28 mouse cellular contexts compared by ENCODE assay signal in genomic region chr2:17193611-17194010, GRCm38 (mm10).
DNase-seq lines count a peak whose midpoint lies in the region; ATAC-seq and TF ChIP-seq lines count a peak whose summit lies in the region.
"Had no signal": no experiment of that assay in that cellular context is flagged by ENCODE, and none has a peak within 500 bp of the region (broad histone marks: within the 10 kb centered on the region; RNA-seq: fewer than 3 reads in every experiment).

No protein-coding gene starts in this region.

- no peaks in the 10 kb centered on the region for H3K36me3 ChIP-seq in heart, embryonic 12.5 days
- no peaks in the 10 kb centered on the region for H3K36me3 ChIP-seq in lung, postnatal 0 days (ENCODE audit: insufficient read depth, low read length)
- no peaks in the 10 kb centered on the region for H3K36me3 ChIP-seq in kidney, adult 2 months (ENCODE audit: control insufficient read depth, insufficient read depth, low read length)
- H3K36me3 ChIP-seq in hindbrain, embryonic 14.5 days (replicated peaks; ENCODE audit: control insufficient read depth, insufficient read depth): no peaks in the 10 kb centered on the region
- H3K36me3 ChIP-seq: embryonic facial prominence, embryonic 13.5 days; forebrain, embryonic 12.5 days; hindbrain, embryonic 12.5 days; limb, embryonic 10.5 days; limb, embryonic 15.5 days; liver, embryonic 13.5 days; neural tube, embryonic 13.5 days had no signal

- peak; percentile 97 for DNase-seq in heart, adult 11 months
- peak; percentile 12 for DNase-seq in lung, postnatal 0 days (ENCODE audit: low spot score)
- DNase-seq in lung, adult 18-20 months: no peak
- peak; percentile 30 to 34 for DNase-seq in heart, postnatal 10 days
- peak; percentile 65 for DNase-seq in skeletal muscle tissue, adult 2 months (ENCODE audit: low read depth, low spot score)
- DNase-seq in kidney, adult 2 months: no peak
- DNase-seq in hindbrain, embryonic 14.5 days (ENCODE audit: low spot score): no peak
- DNase-seq: adrenal gland, postnatal 14 days; cerebellum, adult 11-12 months; cerebellum, adult 9-11 months; embryo, embryonic 11 days; forebrain, postnatal 0 days; liver, embryonic 13.5 days; lung, adult 2 months; lung, postnatal 36 days; thymus, postnatal 4 days had no signal

- H3K4me2 ChIP-seq in heart, embryonic 12.5 days: no peak overlapping the region
- H3K4me2 ChIP-seq in lung, postnatal 0 days (replicated peaks; ENCODE audit: low read depth, low read length): no peak overlapping the region
- H3K4me2 ChIP-seq in hindbrain, embryonic 14.5 days (replicated peaks): no peak overlapping the region
- H3K4me2 ChIP-seq: embryonic facial prominence, embryonic 13.5 days; forebrain, embryonic 12.5 days; hindbrain, embryonic 12.5 days; limb, embryonic 15.5 days; liver, embryonic 13.5 days; midbrain, embryonic 11.5 days; neural tube, embryonic 13.5 days had no signal

- intact Hi-C loops in heart, postnatal 10 days (cut with DNase I): no loop called here

- 45% methylated on average over 3 of the region's 3 CpGs for WGBS in heart, embryonic 12.5 days
- 34% methylated on average over 3 of the region's 3 CpGs for WGBS in lung, postnatal 0 days
- 49% methylated on average over 3 of the region's 3 CpGs for WGBS in kidney, adult 2 months
- WGBS in hindbrain, embryonic 14.5 days: 64% methylated on average over 3 of the region's 3 CpGs

- ATAC-seq in heart, embryonic 12.5 days (ENCODE audit: insufficient number of reproducible peaks, low FRiP score): no peak
- no peak for ATAC-seq in lung, postnatal 0 days
- ATAC-seq in hindbrain, embryonic 14.5 days (ENCODE audit: low FRiP score): no peak
- ATAC-seq: CD4-positive, CD25-positive, alpha-beta regulatory T cell, adult 4 months; forebrain, postnatal 0 days; intestine, embryonic 16.5 days; midbrain, embryonic 16.5 days had no signal

- H3K9ac ChIP-seq in heart, embryonic 12.5 days: no peak overlapping the region
- no peak overlapping the region for H3K9ac ChIP-seq in lung, postnatal 0 days (replicated peaks; ENCODE audit: low read depth)
- H3K9ac ChIP-seq in hindbrain, embryonic 14.5 days: no peak overlapping the region
- H3K9ac ChIP-seq: embryonic facial prominence, embryonic 13.5 days; forebrain, embryonic 12.5 days; forebrain, postnatal 0 days; hindbrain, embryonic 12.5 days; limb, embryonic 15.5 days; liver, embryonic 13.5 days; neural tube, embryonic 13.5 days had no signal

- H3K9me3 ChIP-seq in heart, embryonic 12.5 days (replicated peaks): no peaks in the 10 kb centered on the region
- no peaks in the 10 kb centered on the region for H3K9me3 ChIP-seq in lung, postnatal 0 days (ENCODE audit: low read length)
- no peaks in the 10 kb centered on the region for H3K9me3 ChIP-seq in hindbrain, embryonic 14.5 days (ENCODE audit: control insufficient read depth, low read length)
- H3K9me3 ChIP-seq: embryonic facial prominence, embryonic 13.5 days; forebrain, embryonic 12.5 days; hindbrain, embryonic 12.5 days; limb, embryonic 10.5 days; limb, embryonic 15.5 days; liver, embryonic 13.5 days; neural tube, embryonic 13.5 days had no signal

- no peaks in the 10 kb centered on the region for H3K27me3 ChIP-seq in heart, embryonic 12.5 days (replicated peaks)
- H3K27me3 ChIP-seq in lung, postnatal 0 days (replicated peaks; ENCODE audit: insufficient read depth, low read length): no peaks in the 10 kb centered on the region
- H3K27me3 ChIP-seq in kidney, adult 2 months (replicated peaks; ENCODE audit: control insufficient read depth, insufficient read depth, low read length): no peaks in the 10 kb centered on the region
- no peaks in the 10 kb centered on the region for H3K27me3 ChIP-seq in hindbrain, embryonic 14.5 days (ENCODE audit: control insufficient read depth, insufficient read depth, low read length)
- H3K27me3 ChIP-seq: embryonic facial prominence, embryonic 13.5 days; forebrain, embryonic 12.5 days; hindbrain, embryonic 12.5 days; limb, embryonic 15.5 days; liver, embryonic 13.5 days; neural tube, embryonic 13.5 days had no signal

- TF ChIP-seq EP300 in lung, postnatal 0 days (IDR thresholded peaks at IDR 0.05): no peak

- H3K4me3 ChIP-seq in heart, embryonic 12.5 days: no peak overlapping the region
- H3K4me3 ChIP-seq in lung, postnatal 0 days (ENCODE audit: low read depth, low read length): no peak overlapping the region
- H3K4me3 ChIP-seq in kidney, adult 2 months (ENCODE audit: insufficient read depth, low read depth, low read length): no peak overlapping the region
- H3K4me3 ChIP-seq in hindbrain, embryonic 14.5 days (replicated peaks; ENCODE audit: low read length): no peak overlapping the region
- H3K4me3 ChIP-seq: embryonic facial prominence, embryonic 13.5 days; erythroblast, embryonic 14.5 days; forebrain, embryonic 12.5 days; hindbrain, embryonic 12.5 days; limb, embryonic 10.5 days; limb, embryonic 15.5 days; liver, embryonic 13.5 days; neural tube, embryonic 13.5 days had no signal

- TF ChIP-seq CTCF in lung, postnatal 0 days (IDR thresholded peaks at IDR 0.05): no peak
- no peak for TF ChIP-seq CTCF in kidney, adult 2 months (conservative IDR thresholded peaks at IDR 0.05; ENCODE audit: insufficient read depth, insufficient read length, low read depth, low read length)

- no peaks in the 10 kb centered on the region for H3K4me1 ChIP-seq in heart, embryonic 12.5 days (replicated peaks)
- no peaks in the 10 kb centered on the region for H3K4me1 ChIP-seq in lung, postnatal 0 days (ENCODE audit: insufficient read depth, low read depth, low read length)
- no peaks in the 10 kb centered on the region for H3K4me1 ChIP-seq in kidney, adult 2 months (ENCODE audit: control insufficient read depth, insufficient read depth, low read length)
- H3K4me1 ChIP-seq in hindbrain, embryonic 14.5 days (replicated peaks; ENCODE audit: control insufficient read depth, insufficient read depth, low read length): no peaks in the 10 kb centered on the region
- H3K4me1 ChIP-seq: embryonic facial prominence, embryonic 13.5 days; forebrain, embryonic 12.5 days; hindbrain, embryonic 12.5 days; limb, embryonic 10.5 days; limb, embryonic 15.5 days; liver, embryonic 13.5 days; neural tube, embryonic 13.5 days had no signal

- no peak for TF ChIP-seq POLR2A in kidney, adult 2 months (IDR thresholded peaks at IDR 0.05; ENCODE audit: low read depth, low read length)

- H3K27ac ChIP-seq in heart, embryonic 12.5 days (ENCODE audit: poor library complexity, severe bottlenecking): no peak overlapping the region
- H3K27ac ChIP-seq in lung, postnatal 0 days (ENCODE audit: low read length): no peak overlapping the region
- no peak overlapping the region for H3K27ac ChIP-seq in kidney, adult 2 months (ENCODE audit: insufficient read depth, low read depth, low read length)
- no peak overlapping the region for H3K27ac ChIP-seq in hindbrain, embryonic 14.5 days
- H3K27ac ChIP-seq: embryonic facial prominence, embryonic 13.5 days; forebrain, embryonic 12.5 days; hindbrain, embryonic 12.5 days; limb, embryonic 10.5 days; limb, embryonic 15.5 days; liver, embryonic 13.5 days; neural tube, embryonic 13.5 days had no signal

Comparison
In these comparisons a context has a peak if more than half of its experiments do, and no peak if none do; other contexts are left out.
1. DNase-seq: peak in heart, adult 11 months (single experiment), lung, postnatal 0 days (single experiment), heart, postnatal 10 days (2 of 2) and skeletal muscle tissue, adult 2 months (single experiment); none in lung, adult 18-20 months (0 of 2), kidney, adult 2 months (single experiment) and hindbrain, embryonic 14.5 days (single experiment).